Mouse (Mus musculus): Measurements from ENCODE around the gene Ncdn. TPM values are rescaled to one million over a fixed set of nuclear protein-coding genes. Genes with fewer than 3 reads are reported as not detected.

Gene Ncdn
- total RNA-seq, 2 experiments from 2014 or later: 14.7 TPM

DNA sequence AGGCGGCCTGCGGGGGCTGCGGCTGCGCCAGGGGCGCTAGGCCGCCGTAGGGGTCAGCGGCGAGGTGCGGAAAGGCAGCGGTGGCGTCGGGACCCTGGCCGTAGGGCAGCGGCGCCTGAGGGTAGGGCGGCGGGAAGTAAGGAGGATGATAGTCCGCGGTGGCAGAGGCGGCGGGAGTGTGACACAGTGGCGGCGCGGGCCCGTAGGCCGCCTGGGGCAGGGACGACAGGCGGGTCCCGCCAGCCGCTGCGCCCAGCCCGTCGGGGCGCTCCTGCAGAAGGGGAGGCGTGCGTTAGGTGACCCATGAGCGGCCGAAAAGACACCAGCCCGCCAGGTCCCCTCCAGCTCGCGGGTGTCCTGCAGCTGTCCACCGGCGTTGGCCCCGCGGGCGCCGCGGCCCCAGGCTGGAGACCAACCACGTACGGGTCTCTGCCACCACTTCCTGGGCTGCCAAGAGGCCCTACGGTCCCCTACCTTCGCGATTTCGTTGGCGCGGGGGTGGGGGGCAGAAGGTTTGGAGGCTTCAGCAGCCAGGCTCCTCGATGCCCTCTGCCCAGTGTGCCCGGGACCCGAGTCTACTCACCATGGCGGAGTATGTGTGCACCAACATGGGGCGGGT lies 17.7 kb downstream of the Ncdn start:
- no peak for DNase-seq (ENCODE audit: low spot score)
- intact Hi-C loops (cut with DNase I): no loop called here

DNA sequence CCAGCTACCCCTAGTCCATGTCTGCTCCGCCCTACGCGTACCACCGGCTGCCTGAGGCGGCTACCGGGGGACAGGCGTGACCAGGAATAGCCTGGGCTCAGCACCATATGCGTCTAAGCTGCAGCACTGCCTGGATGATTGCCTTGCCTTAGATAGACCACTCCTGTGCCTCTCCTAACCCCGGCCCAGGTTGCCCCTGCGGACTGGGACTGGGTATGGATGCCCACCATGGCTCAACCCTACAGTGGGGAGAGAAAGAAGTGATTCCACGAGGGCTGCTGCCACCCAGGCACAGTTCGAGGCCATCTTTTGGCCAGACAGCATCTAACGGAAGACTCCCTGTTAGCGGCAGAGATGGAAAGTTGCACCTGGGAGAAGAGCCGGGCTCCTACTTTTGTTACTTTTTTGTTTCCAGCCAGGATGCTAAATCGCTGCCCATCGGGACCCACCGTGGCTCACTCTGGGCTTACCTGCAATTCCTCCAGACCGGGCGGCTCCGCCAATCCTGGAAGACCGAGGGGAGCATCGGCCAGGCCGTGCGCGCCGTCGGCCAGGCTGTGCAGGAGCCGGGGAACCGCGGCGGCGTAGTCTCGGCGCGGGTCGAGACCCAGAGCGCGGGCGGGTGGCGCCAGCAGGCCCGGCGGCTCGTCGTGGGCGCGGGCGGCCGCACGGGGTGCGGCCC lies 18.4 kb downstream of the Ncdn start:
- DNase-seq (ENCODE audit: low spot score): no peak
- intact Hi-C loops (cut with DNase I): no loop called here

DNA sequence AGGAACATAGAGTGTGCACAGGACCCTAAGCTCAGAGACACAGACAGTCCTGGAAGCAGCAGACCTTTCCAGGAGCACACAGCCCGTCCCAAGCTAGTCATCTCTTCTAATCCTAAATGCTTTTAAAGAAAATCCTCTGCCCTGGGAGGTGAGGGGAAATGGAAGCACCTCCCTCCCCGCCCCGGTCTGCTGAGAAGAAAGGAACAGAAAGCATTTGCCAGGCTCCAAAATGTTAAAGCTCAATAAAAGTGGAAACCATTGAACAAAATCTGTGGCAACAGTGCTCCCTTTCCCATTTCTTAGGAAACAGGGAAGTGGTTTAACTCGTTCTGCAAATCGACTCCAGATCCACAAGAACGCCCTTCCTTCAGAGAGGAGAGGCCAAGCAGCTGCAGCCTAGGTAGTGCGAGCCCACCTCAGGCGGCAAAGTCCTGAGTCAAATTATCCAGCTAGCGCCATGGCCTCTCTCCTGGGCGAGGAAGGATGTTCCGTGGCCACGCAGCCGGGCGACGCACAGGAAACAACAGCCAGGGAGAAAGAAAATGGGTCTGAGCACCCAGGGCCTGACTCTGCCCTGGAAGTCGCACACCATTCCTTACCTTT lies 19.1 kb downstream of the Ncdn start:
- DNase-seq (ENCODE audit: low spot score): no peak
- intact Hi-C loops (cut with DNase I): no loop called here

DNA sequence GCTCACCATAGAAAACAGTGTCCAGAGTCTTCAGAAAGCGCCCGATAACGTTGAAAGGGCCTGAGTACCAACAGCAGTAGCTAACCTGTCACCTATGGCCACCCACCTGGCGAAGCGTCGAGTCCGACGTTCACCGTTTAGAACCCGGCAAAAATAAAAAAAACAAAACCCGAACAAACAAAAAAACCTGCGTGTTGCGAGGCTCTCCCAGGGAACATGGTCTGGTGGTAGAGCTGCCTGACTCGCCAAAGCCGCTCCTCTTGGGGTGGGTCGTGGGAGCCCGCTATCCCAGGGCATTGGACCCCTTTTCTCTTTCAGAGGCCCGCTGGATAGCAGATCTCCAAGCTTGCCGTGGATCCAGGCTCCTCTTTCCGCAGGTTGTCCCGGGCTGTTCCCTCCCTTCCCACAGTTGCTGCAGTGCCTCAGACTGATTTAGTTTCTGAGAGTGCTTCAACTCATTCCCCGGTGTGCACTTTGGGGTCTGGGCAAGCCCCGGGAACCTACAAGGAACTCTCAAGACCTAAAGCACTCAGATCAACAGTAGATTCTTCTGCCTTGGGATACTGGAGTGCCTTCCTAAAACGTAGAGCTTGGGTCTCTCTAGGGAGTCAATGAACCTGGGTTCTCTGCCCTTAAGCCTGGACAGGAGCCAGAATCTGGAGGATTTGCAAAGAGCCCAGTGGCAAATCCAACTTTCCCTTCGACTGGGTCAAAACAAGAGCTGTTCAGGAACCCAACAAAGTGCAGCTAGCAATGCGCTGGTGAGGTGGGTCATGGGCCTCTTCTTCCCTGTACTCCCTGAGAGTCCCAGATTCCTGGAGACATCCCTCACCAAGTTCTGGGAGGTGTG lies 20.5 kb downstream of the Ncdn start:
- intact Hi-C loops (cut with DNase I): no loop called here
- no peak for DNase-seq (ENCODE audit: low spot score)

DNA sequence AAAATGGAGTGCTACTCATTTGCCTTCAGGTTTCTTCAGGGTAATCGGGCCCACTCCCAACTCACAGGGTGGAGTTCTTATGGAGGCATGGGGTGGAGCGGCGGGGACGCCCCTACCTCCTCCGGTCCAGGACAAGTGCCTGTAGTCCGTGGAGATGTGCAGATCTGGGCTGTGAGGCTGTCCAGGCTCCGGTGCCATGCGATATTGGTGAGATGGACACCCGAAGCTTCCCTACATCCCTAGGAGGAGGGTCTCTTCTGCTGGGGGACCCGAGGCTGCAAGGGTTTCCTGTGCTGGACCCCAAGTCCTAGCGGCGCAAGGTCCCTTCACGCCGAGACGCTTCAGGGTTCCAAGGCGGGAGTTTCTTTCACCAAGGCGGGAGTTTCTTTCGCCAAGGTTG lies 21.1 kb downstream of the Ncdn start:
- intact Hi-C loops (cut with DNase I): no loop called here
- DNase-seq (ENCODE audit: low spot score): no peak

DNA sequence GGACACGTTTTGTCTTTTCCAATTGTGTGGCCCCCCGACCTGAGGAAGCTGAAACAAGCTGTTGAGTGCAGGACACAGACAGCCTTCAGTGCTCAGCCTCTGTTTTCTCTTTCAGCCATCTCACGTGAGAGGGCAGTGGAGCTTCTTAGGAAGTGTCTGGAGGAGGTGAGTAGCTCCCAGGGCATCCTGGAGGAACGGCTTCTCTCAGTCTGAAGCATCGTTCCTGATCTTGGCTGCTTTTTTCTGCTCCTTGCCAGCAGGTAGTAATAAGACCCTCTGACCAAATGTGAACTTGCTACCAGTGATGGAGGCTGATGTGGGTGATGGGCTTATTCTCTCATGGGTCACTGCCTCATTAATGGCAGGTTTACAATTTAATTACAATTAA lies 45.8 kb downstream of the Ncdn start:
- intact Hi-C loops (cut with DNase I): no loop called here
- DNase-seq (ENCODE audit: low spot score): no peak

DNA sequence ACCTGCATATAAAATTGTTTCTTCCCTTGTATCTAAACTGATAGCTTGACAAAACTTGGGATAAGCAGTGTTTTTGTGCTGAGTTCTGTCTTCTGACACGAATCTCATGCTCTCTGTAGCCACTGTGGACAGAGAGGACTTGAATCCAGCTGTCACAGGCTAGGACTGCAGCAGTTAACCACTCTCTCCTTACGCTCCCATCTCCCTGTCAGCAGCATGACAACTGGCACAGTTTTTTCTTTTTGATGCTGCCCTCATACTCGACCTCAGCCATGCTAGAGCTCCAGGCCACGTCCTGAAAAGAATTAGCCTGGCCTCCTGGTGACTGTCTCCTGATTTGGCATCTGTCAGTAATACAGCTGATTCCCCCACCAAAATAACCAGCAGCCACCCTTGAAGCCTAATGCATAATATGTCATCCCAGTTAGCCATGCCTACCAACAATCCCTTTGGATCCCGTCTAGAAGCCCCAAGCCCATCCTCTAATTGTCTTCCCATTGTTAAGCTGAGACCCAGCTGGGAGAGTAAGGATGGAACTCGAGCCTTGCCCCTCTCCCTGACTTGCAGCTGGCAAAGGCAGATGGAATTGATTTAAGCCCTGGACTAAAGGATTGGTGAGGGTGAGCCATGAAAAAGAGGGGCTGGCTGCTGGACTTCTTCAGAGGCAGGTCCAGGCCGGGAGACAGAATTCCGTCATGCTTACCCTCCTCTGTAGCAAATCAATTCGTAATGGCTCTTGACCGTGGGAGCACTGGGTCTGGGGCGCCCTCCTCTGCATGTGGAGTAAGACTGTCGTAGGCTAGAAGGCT lies 46.4 kb downstream of the Ncdn start:
- intact Hi-C loops (cut with DNase I): no loop called here
- DNase-seq (ENCODE audit: low spot score): no peak

DNA sequence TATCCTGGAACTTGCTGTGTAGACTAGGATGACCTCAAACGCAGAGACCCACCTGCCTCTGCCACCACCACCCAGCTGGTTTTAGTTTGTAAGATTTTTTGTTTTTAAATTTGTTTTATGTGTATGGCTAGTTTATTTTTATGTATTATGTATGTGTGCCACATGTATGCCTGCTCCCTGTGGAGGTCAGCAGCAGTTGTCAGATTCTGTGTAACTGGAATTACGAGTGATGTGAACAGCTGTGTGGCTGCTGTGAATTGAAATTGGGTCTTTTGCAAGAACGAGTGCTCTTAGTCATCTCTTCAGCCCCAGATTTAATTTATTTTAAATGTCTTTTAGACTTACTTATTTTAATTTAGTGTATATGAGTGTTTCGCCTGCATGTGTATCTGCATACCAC lies 56.3 kb downstream of the Ncdn start:
- no peak for DNase-seq (ENCODE audit: low spot score)
- intact Hi-C loops (cut with DNase I): no loop called here

Other genes with a start within 250 kb of the Ncdn start
- 1 to 10 TPM; 7.5 to 7.9 TPM for gene Ago4, start 220.0 kb downstream of the Ncdn start, total RNA-seq (2021)
- gene Clspn, start 196.5 kb downstream of the Ncdn start, total RNA-seq (2021): 1 to 10 TPM in 1 of 2 experiments, under 1 TPM in 1; 0.64 to 1.1 TPM
- gene 5730409E04Rik, start 143.6 kb downstream of the Ncdn start, total RNA-seq (2021): 10 to 100 TPM in 1 of 2 experiments, 1 to 10 TPM in 1; 9.9 to 11.3 TPM
- 100 to 1,000 TPM; 118 to 126 TPM for gene Psmb2, start 75.8 kb downstream of the Ncdn start, total RNA-seq (2021)
- not detected for gene Tfap2e, start 17.2 kb downstream of the Ncdn start, total RNA-seq (2021)
- 10 to 100 TPM; 29.6 to 33.5 TPM for gene AU040320, start 106 bp upstream of the Ncdn start, total RNA-seq (2021)
- gene Zmym4, start 214.7 kb upstream of the Ncdn start, total RNA-seq (2021): 10 to 100 TPM; 16.4 to 21.5 TPM

All from heart, postnatal 25 days (tissue).